ENCODE assay signal across 15 mouse cellular contexts in genomic region chr8:65603241-65603640, GRCm38 (mm10). TPM values are rescaled to one million over a fixed set of nuclear protein-coding genes. Genes with fewer than 3 reads are reported as not detected.
DNase-seq lines count a peak whose midpoint lies in the region; ATAC-seq and TF ChIP-seq lines count a peak whose summit lies in the region.
"Had no signal": no experiment of that assay in that cellular context is flagged by ENCODE, and none has a peak within 500 bp of the region (broad histone marks: within the 10 kb centered on the region; RNA-seq: fewer than 3 reads in every experiment).

No protein-coding gene starts in this region.

- DNase-seq in kidney, postnatal 10 days: peak; percentile 39
- DNase-seq in ES-CJ7 (ENCODE audit: low read depth, low spot score): peak; percentile 46
- DNase-seq in brain, embryonic 14.5 days (ENCODE audit: low read depth): peak; percentile 23
- DNase-seq in limb, embryonic 14.5 days (ENCODE audit: low spot score): peak; percentile 57
- no peak for DNase-seq in urinary bladder, postnatal 14 days (ENCODE audit: low spot score)
- no peak for DNase-seq in gastrocnemius, postnatal 14 days
- no peak for DNase-seq in urinary bladder, postnatal 36 days (ENCODE audit: low spot score in 2 of 2)
- DNase-seq: cerebellum, adult 11-12 months; layer of hippocampus, adult 9-11 months; lung, postnatal 4 days; right cerebral cortex, postnatal 25 days had no signal

- H3K9me3 ChIP-seq in kidney, embryonic 15.5 days (replicated peaks): no peaks in the 10 kb centered on the region
- no peaks in the 10 kb centered on the region for H3K9me3 ChIP-seq in limb, embryonic 14.5 days (ENCODE audit: control insufficient read depth, low read length)
- H3K9me3 ChIP-seq: liver, embryonic 15.5 days; midbrain, embryonic 15.5 days had no signal

- 48% methylated on average over 2 of the region's 2 CpGs for WGBS in kidney, embryonic 15.5 days
- WGBS in limb, embryonic 14.5 days: 47% methylated on average over 2 of the region's 2 CpGs

- H3K27ac ChIP-seq in kidney, embryonic 15.5 days: no peak overlapping the region
- H3K27ac ChIP-seq in limb, embryonic 14.5 days (replicated peaks; ENCODE audit: low read depth, low read length): no peak overlapping the region
- H3K27ac ChIP-seq: hindbrain, postnatal 0 days; liver, embryonic 15.5 days; midbrain, embryonic 15.5 days had no signal

- TF ChIP-seq POLR2A in brain, embryonic 14.5 days (IDR thresholded peaks at IDR 0.05; ENCODE audit: borderline replicate concordance, extremely low read depth, insufficient read depth, insufficient read length, poor library complexity, severe bottlenecking): no peak
- TF ChIP-seq POLR2A in limb, embryonic 14.5 days (IDR thresholded peaks at IDR 0.05; ENCODE audit: borderline replicate concordance, extremely low read depth, insufficient read depth, insufficient read length): no peak

- no peaks in the 10 kb centered on the region for H3K36me3 ChIP-seq in kidney, embryonic 15.5 days
- H3K36me3 ChIP-seq in limb, embryonic 14.5 days (ENCODE audit: control insufficient read depth, insufficient read depth, low read length): no peaks in the 10 kb centered on the region
- H3K36me3 ChIP-seq: liver, embryonic 15.5 days; midbrain, embryonic 15.5 days had no signal

- H3K4me1 ChIP-seq in kidney, embryonic 15.5 days: no peaks in the 10 kb centered on the region
- no peaks in the 10 kb centered on the region for H3K4me1 ChIP-seq in limb, embryonic 14.5 days (ENCODE audit: control insufficient read depth, insufficient read depth, low read length)
- H3K4me1 ChIP-seq: liver, embryonic 15.5 days; midbrain, embryonic 15.5 days had no signal

- intact Hi-C loops in gastrocnemius, postnatal 14 days (cut with DNase I; ENCODE audit: low total_unique reads): no loop called here

- H3K27me3 ChIP-seq in kidney, embryonic 15.5 days: no peaks in the 10 kb centered on the region
- no peaks in the 10 kb centered on the region for H3K27me3 ChIP-seq in limb, embryonic 14.5 days (ENCODE audit: control insufficient read depth, insufficient read depth, low read length)
- H3K27me3 ChIP-seq: liver, embryonic 15.5 days; midbrain, embryonic 15.5 days had no signal

- TF ChIP-seq CTCF in brain, embryonic 14.5 days (IDR thresholded peaks at IDR 0.05; ENCODE audit: borderline replicate concordance, extremely low read depth, insufficient read depth, insufficient read length): no peak

- ATAC-seq in kidney, embryonic 15.5 days (replicated peaks; ENCODE audit: low FRiP score): no peak
- ATAC-seq in limb, embryonic 14.5 days (ENCODE audit: low FRiP score, low read depth): no peak
- ATAC-seq: hindbrain, postnatal 0 days; midbrain, embryonic 15.5 days had no signal

- no peak overlapping the region for H3K9ac ChIP-seq in kidney, embryonic 15.5 days
- no peak overlapping the region for H3K9ac ChIP-seq in limb, embryonic 14.5 days (ENCODE audit: low read depth, low read length, severe bottlenecking)
- H3K9ac ChIP-seq: liver, embryonic 15.5 days; midbrain, embryonic 15.5 days had no signal

- H3K4me3 ChIP-seq in kidney, embryonic 15.5 days (replicated peaks): no peak overlapping the region
- H3K4me3 ChIP-seq in limb, embryonic 14.5 days (replicated peaks; ENCODE audit: low read length): no peak overlapping the region
- H3K4me3 ChIP-seq: liver, embryonic 15.5 days; midbrain, embryonic 15.5 days had no signal

- no peak overlapping the region for H3K4me2 ChIP-seq in kidney, embryonic 15.5 days
- H3K4me2 ChIP-seq in limb, embryonic 14.5 days (replicated peaks; ENCODE audit: low read depth, low read length, severe bottlenecking): no peak overlapping the region
- H3K4me2 ChIP-seq: liver, embryonic 15.5 days; midbrain, embryonic 15.5 days had no signal

RNA-seq across cellular contexts. Expression of gene March1, which starts 14.5 kb away (rescaled TPM):
- polyA plus RNA-seq in kidney, embryonic 15.5 days (2015; fragmentation: Nextera tagmentation; extraction: Ambion mirVana): 0.44 and 0.49 TPM in 2 replicates
- 9.1 and 19.5 TPM in 2 replicates for polyA plus RNA-seq in brain, embryonic 14.5 days (2012; rRNA removed)
- 0.41 and 0.47 TPM in 2 replicates for polyA plus RNA-seq in limb, embryonic 14.5 days (2012; rRNA removed)
- polyA plus RNA-seq in limb, embryonic 14.5 days (2014; fragmentation: Nextera tagmentation; extraction: Ambion mirVana): 0.48 and 0.62 TPM in 2 replicates
- total RNA-seq in gastrocnemius, postnatal 14 days (2021): under 1 TPM; 0.86 to 0.92 TPM

Comparison
In these comparisons a context has a peak if more than half of its experiments do, and no peak if none do; other contexts are left out.
1. DNase-seq: peak in kidney, postnatal 10 days (single experiment), ES-CJ7 (single experiment), brain, embryonic 14.5 days (single experiment) and limb, embryonic 14.5 days (single experiment); none in urinary bladder, postnatal 14 days (single experiment), gastrocnemius, postnatal 14 days (single experiment) and urinary bladder, postnatal 36 days (0 of 2).